Mouse (Mus musculus): ENCODE measurements around the gene Dgki. TPM values are rescaled to one million over a fixed set of nuclear protein-coding genes. Genes with fewer than 3 reads are reported as not detected.

Dgki gene
- polyA plus RNA-seq, 1 experiment from 2014 or later: 2.8 TPM

DNA sequence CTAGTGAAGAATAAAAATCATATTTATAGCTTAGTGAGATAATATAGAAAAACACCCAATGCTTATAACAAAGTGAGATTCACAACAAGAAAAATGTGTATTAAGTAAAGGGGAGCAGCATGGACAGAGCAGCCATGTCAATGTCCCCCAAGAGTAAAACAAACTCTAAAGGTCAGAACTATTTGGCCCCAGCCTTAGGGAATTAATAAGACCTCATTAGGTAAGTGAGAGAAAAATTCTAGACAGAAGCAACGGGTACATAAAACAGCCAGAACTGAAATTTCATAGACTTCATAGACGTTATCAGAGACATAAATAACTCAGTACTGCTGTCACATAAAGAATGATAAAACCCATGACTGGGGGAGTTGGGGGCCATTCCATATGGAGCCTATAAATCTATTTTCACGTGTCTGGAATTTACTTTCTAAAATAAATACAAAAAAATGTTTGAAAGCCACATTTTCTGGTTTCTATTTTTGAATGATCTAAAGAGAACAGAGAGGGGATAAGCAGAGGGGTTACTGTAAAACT is 402.3 kb downstream of the Dgki start:
- Histone ChIP-seq H3K36me3 (ENCODE audit: control insufficient read depth, insufficient read depth, low read length) (no peaks in the 10 kb centered on the region), H3K4me3 (ENCODE audit: low read depth, low read length) (no peak overlapping the region), H3K27me3 (ENCODE audit: control insufficient read depth, insufficient read depth, low read length) (no peaks in the 10 kb centered on the region), H3K4me1 (ENCODE audit: control insufficient read depth, insufficient read depth, low read length) (peaks cover 5% of the 10 kb centered on the region; the same call in 1 of the 2 replicates), H3K9ac (ENCODE audit: low read length) (no peak overlapping the region), H3K4me2 (ENCODE audit: low read depth) (no peak overlapping the region), H3K27ac (ENCODE audit: low read depth, low read length) (no peak overlapping the region), H3K9me3 (ENCODE audit: control insufficient read depth, low read length) (no peaks in the 10 kb centered on the region)
- no peak for DNase-seq (ENCODE audit: low spot score)
- no peak for ATAC-seq (ENCODE audit: insufficient read depth, low FRiP score, low TSS enrichment)
- WGBS: 51% methylated on average over 3 of the region's 3 CpGs

DNA sequence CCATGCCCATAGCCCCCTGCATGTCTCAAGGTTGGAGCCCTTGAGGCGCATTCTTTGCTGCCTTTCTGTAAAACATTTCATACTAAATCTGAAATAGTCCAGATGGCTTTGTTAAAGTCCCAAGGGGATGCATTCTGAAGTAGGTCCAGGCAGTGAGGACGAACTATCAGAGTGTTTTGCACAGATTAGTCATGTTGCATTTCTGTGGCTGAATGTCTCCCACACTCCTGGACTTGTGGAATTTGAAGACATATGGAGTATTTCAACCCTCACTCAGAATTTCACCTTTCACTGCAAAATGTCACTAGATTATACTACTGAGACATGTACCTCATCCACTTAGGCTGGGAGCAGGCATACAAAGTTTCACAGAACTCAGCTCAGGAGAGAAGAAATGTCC is 403.3 kb downstream of the Dgki start:
- peaks cover 2% of the 10 kb centered on the region; the same call in 1 of the 2 replicates for H3K4me1 ChIP-seq (ENCODE audit: control insufficient read depth, insufficient read depth, low read length)
- H3K9ac ChIP-seq (ENCODE audit: low read length): no peak overlapping the region
- WGBS: 69% methylated on average over 2 of the region's 2 CpGs
- no peak overlapping the region for H3K4me2 ChIP-seq (ENCODE audit: low read depth)
- ATAC-seq (ENCODE audit: insufficient read depth, low FRiP score, low TSS enrichment): no peak
- no peaks in the 10 kb centered on the region for H3K27me3 ChIP-seq (ENCODE audit: control insufficient read depth, insufficient read depth, low read length)
- H3K9me3 ChIP-seq (ENCODE audit: control insufficient read depth, low read length): no peaks in the 10 kb centered on the region
- no peaks in the 10 kb centered on the region for H3K36me3 ChIP-seq (ENCODE audit: control insufficient read depth, insufficient read depth, low read length)
- no peak overlapping the region for H3K27ac ChIP-seq (ENCODE audit: low read depth, low read length)
- DNase-seq (ENCODE audit: low spot score): no peak
- H3K4me3 ChIP-seq (ENCODE audit: low read depth, low read length): no peak overlapping the region

DNA sequence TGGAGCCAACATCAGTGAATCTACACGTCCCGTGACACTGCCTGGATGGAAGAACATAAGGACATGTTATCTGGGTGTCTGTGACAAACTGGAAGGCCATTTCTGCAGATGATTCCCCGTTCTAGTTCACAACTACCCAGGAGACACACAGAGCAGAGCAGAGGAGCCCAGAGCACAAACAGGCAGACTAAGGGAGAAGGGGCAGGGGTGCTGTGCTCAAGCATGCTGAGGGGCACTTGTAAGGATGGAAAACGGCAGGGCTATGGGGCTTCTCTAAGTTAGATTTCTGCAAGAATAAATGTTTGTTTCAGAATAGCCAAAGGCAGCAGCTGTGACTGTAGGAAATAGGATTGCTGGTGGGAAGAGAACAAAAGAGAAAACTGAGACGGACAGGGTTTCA is 408.2 kb downstream of the Dgki start:
- H3K4me1 ChIP-seq (ENCODE audit: control insufficient read depth, insufficient read depth, low read length): peaks cover 4% of the 10 kb centered on the region
- ATAC-seq (ENCODE audit: insufficient read depth, low FRiP score, low TSS enrichment): no peak

DNA sequence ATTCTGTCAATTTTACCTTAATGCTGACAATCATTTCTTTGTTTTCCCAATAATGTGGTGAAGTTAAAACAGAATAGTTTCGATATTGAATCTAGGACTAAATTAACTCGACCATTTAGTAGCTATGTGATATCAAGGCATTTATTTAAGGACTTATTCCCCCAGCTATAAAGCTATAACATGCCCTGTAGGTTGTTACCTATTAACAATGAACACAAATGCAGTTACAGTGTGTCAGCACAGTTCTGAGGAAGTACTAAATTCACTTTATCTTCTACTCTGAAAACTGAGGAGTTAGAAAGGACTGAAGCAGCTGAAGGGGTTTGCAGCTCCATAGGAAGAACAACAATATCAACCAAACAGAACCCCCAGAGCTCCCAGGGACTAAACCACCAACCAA is 409.2 kb downstream of the Dgki start:
- Histone ChIP-seq H3K27ac (ENCODE audit: low read depth, low read length) (no peak overlapping the region), H3K4me3 (ENCODE audit: low read depth, low read length) (no peak overlapping the region), H3K27me3 (ENCODE audit: control insufficient read depth, insufficient read depth, low read length) (no peaks in the 10 kb centered on the region), H3K9me3 (ENCODE audit: control insufficient read depth, low read length) (no peaks in the 10 kb centered on the region), H3K4me2 (ENCODE audit: low read depth) (no peak overlapping the region), H3K9ac (ENCODE audit: low read length) (no peak overlapping the region), H3K36me3 (ENCODE audit: control insufficient read depth, insufficient read depth, low read length) (no peaks in the 10 kb centered on the region), H3K4me1 (ENCODE audit: control insufficient read depth, insufficient read depth, low read length) (peaks cover 4% of the 10 kb centered on the region)
- WGBS: 60% methylated on average over 2 of the region's 2 CpGs
- ATAC-seq (ENCODE audit: insufficient read depth, low FRiP score, low TSS enrichment): no peak
- no peak for DNase-seq (ENCODE audit: low spot score)

More for the DNA sequence above, 408.2 kb downstream of the Dgki start:
- 82% methylated on average over 5 of the region's 5 CpGs for WGBS
- no peak overlapping the region for H3K4me3 ChIP-seq (ENCODE audit: low read depth, low read length)
- no peak overlapping the region for H3K27ac ChIP-seq (ENCODE audit: low read depth, low read length)
- no peak for DNase-seq (ENCODE audit: low spot score)
- no peak overlapping the region for H3K4me2 ChIP-seq (ENCODE audit: low read depth)
- H3K36me3 ChIP-seq (ENCODE audit: control insufficient read depth, insufficient read depth, low read length): no peaks in the 10 kb centered on the region
- no peak overlapping the region for H3K9ac ChIP-seq (ENCODE audit: low read length)
- no peaks in the 10 kb centered on the region for H3K27me3 ChIP-seq (ENCODE audit: control insufficient read depth, insufficient read depth, low read length)
- H3K9me3 ChIP-seq (ENCODE audit: control insufficient read depth, low read length): no peaks in the 10 kb centered on the region

DNA sequence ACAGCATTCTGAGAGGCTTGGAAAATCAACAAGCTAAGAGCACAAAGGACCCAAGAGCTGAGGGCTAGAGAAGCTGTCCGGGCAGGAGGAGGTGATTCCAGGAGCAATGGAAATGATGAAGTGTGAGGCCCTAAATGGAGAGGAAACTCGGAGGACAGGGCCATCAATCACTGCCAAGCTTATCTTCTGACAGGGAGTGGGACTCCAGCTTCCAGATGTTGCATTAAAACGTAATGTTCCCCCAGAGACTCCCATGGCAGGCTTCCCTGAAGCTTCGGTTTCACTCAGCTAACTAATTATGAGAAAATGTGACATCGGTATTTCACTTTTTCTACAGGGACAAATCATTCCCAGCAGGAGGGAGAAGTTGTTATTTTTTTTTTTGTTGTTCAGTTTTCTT is 409.7 kb downstream of the Dgki start:
- no peaks in the 10 kb centered on the region for H3K36me3 ChIP-seq (ENCODE audit: control insufficient read depth, insufficient read depth, low read length)
- H3K4me1 ChIP-seq (ENCODE audit: control insufficient read depth, insufficient read depth, low read length): peaks cover 4% of the 10 kb centered on the region
- DNase-seq (ENCODE audit: low spot score) (peak; percentile 64), ATAC-seq (ENCODE audit: insufficient read depth, low FRiP score, low TSS enrichment) (peak; percentile 20; the same call in 1 of the 2 replicates)
- H3K27me3 ChIP-seq (ENCODE audit: control insufficient read depth, insufficient read depth, low read length): no peaks in the 10 kb centered on the region
- no peak overlapping the region for H3K4me2 ChIP-seq (ENCODE audit: low read depth)
- no peaks in the 10 kb centered on the region for H3K9me3 ChIP-seq (ENCODE audit: control insufficient read depth, low read length)
- H3K4me3 ChIP-seq (ENCODE audit: low read depth, low read length): no peak overlapping the region
- H3K9ac ChIP-seq (ENCODE audit: low read length): no peak overlapping the region
- WGBS: 12% methylated on average over 5 of the region's 5 CpGs
- H3K27ac ChIP-seq (ENCODE audit: low read depth, low read length): 0 out of 2 replicates have a peak overlapping the region, but pooled peaks have one; percentile 14

DNA sequence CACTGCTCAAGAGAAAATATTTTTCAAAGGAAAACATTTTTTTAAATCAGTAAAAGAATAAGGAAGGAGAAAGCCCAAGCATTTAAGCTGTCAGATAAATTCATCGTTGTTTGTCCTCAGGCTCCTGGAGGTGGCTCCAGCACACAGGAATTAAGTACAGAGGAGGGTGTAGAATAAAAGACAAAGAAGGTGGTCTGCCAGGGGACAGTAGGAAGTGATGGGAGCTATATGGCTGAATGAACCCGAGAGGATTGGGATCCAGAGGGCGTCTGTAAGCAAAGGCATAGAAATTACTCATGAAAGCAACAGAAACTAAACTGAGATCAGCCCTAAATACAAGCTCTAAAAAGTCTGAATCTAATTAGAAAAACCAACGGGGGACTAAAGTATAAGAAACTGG is 418.7 kb downstream of the Dgki start:
- no peaks in the 10 kb centered on the region for H3K9me3 ChIP-seq (ENCODE audit: control insufficient read depth, low read length)
- H3K27me3 ChIP-seq (ENCODE audit: control insufficient read depth, insufficient read depth, low read length): no peaks in the 10 kb centered on the region
- no peaks in the 10 kb centered on the region for H3K36me3 ChIP-seq (ENCODE audit: control insufficient read depth, insufficient read depth, low read length)
- no peak for DNase-seq (ENCODE audit: low spot score)
- H3K4me1 ChIP-seq (ENCODE audit: control insufficient read depth, insufficient read depth, low read length): peaks cover 18% of the 10 kb centered on the region
- peak overlapping the region; percentile 53; the same call in 1 of the 2 replicates for H3K27ac ChIP-seq (ENCODE audit: low read depth, low read length)
- ATAC-seq (ENCODE audit: insufficient read depth, low FRiP score, low TSS enrichment): no peak
- no peak overlapping the region for H3K9ac ChIP-seq (ENCODE audit: low read length)
- no peak overlapping the region for H3K4me2 ChIP-seq (ENCODE audit: low read depth)
- H3K4me3 ChIP-seq (ENCODE audit: low read depth, low read length): no peak overlapping the region
- 45% methylated on average over 4 of the region's 4 CpGs for WGBS

DNA sequence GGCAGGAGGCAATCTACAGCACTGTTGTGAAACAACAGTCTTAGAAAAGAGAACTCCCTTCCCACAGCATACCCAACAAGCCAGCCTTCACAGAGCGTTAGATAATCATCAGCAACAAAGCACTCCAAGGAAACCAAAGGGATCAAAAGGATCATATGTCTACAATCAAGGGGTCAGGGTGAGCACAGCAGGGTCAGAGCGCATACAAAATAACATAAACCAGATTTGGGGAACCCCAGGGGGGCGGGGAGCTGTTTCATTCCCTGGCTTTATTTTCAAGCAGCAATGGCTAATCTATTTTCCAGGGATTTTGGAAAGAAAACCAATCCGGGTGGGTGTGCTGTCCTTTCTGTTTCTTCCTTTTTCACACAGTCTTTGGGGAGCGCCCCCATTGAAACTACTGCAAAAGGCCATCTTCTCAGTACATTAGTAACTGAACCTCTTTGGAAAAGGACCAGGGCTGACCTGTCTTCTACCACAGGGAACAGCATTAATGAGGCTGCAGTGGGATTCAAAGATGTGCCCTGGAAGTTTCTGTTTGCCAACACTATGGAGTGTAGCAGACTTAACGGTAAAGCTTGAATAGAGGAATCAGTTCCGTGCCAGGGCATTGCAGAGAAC is 419.2 kb downstream of the Dgki start:
- Histone ChIP-seq H3K36me3 (ENCODE audit: control insufficient read depth, insufficient read depth, low read length) (no peaks in the 10 kb centered on the region), H3K4me2 (ENCODE audit: low read depth) (no peak overlapping the region), H3K4me3 (ENCODE audit: low read depth, low read length) (no peak overlapping the region), H3K27me3 (ENCODE audit: control insufficient read depth, insufficient read depth, low read length) (no peaks in the 10 kb centered on the region), H3K9ac (ENCODE audit: low read length) (no peak overlapping the region), H3K4me1 (ENCODE audit: control insufficient read depth, insufficient read depth, low read length) (peaks cover 21% of the 10 kb centered on the region), H3K27ac (ENCODE audit: low read depth, low read length) (peak overlapping the region; percentile 53), H3K9me3 (ENCODE audit: control insufficient read depth, low read length) (no peaks in the 10 kb centered on the region)
- DNase-seq (ENCODE audit: low spot score) (peak; percentile 50), ATAC-seq (ENCODE audit: insufficient read depth, low FRiP score, low TSS enrichment) (0 out of 2 replicates have a peak, but pooled peaks have one; percentile 13)
- WGBS: 10% methylated on average over 7 of the region's 7 CpGs

DNA sequence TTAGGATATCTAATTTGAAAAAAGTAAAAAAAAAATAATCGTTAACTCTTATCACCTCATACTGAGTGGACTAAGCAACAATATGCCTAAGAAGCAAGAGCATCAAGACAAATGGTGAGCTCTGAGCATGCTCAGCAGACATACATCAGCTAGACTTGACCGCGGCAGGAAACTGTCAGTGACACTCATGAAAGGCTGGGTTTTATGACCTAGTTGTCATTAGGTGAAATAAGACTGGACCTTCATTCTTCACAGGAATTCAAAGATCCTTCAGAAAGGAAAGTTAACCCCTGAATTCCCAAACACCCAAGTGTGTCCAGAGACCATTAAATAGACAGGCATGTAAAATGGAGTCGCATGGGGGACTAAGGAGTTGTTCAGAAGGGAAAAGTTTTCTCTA is 422.6 kb downstream of the Dgki start:
- Histone ChIP-seq H3K4me3 (ENCODE audit: low read depth, low read length) (no peak overlapping the region), H3K4me2 (ENCODE audit: low read depth) (no peak overlapping the region), H3K27ac (ENCODE audit: low read depth, low read length) (no peak overlapping the region), H3K4me1 (ENCODE audit: control insufficient read depth, insufficient read depth, low read length) (peaks cover 23% of the 10 kb centered on the region), H3K9ac (ENCODE audit: low read length) (no peak overlapping the region), H3K9me3 (ENCODE audit: control insufficient read depth, low read length) (no peaks in the 10 kb centered on the region), H3K27me3 (ENCODE audit: control insufficient read depth, insufficient read depth, low read length) (no peaks in the 10 kb centered on the region), H3K36me3 (ENCODE audit: control insufficient read depth, insufficient read depth, low read length) (no peaks in the 10 kb centered on the region)
- 32% methylated on average over 4 of the region's 4 CpGs for WGBS
- DNase-seq (ENCODE audit: low spot score): no peak
- no peak for ATAC-seq (ENCODE audit: insufficient read depth, low FRiP score, low TSS enrichment)

DNA sequence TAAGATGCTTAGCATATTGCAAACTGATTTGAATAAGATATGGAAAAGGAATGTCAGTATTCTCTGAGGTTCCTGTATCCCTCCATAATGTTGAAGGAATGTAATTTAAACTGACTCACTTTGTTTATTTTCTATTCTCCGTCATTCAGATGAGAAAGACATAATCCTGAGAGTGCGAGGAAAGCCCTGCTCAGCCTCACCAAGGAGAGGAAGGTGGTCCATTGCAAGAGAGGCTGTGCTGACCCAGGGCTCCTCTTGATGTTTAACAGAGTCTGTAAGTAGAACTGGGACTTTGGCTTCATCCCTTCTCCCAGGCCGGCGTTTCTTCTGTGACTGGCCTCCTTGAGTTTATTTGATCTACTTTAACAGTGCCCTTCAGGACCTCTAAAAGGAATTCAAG is 423.6 kb downstream of the Dgki start:
- WGBS: 65% methylated on average over 4 of the region's 4 CpGs
- Histone ChIP-seq H3K9ac (ENCODE audit: low read length) (no peak overlapping the region), H3K9me3 (ENCODE audit: control insufficient read depth, low read length) (no peaks in the 10 kb centered on the region), H3K27me3 (ENCODE audit: control insufficient read depth, insufficient read depth, low read length) (no peaks in the 10 kb centered on the region), H3K27ac (ENCODE audit: low read depth, low read length) (no peak overlapping the region), H3K4me1 (ENCODE audit: control insufficient read depth, insufficient read depth, low read length) (peaks cover 24% of the 10 kb centered on the region), H3K4me3 (ENCODE audit: low read depth, low read length) (no peak overlapping the region), H3K4me2 (ENCODE audit: low read depth) (no peak overlapping the region), H3K36me3 (ENCODE audit: control insufficient read depth, insufficient read depth, low read length) (no peaks in the 10 kb centered on the region)
- no peak for ATAC-seq (ENCODE audit: insufficient read depth, low FRiP score, low TSS enrichment)
- DNase-seq (ENCODE audit: low spot score): no peak

All from neural tube, embryonic 11.5 days (tissue).